Mouse (Mus musculus) megakaryocyte-erythroid progenitor cell, adult 5-6 weeks (primary cell): ENCODE measurements around the gene Thsd4. TPM values are rescaled to one million over a fixed set of nuclear protein-coding genes. Genes with fewer than 3 reads are reported as not detected.

Source experiments
- ATAC-seq: replicated peaks from 2 replicates; pipeline ENCODE4 v1.8.0; 2016; ENCODE audit warnings: mild to moderate bottlenecking, inconsistent platforms; ENCODE audit not compliant: severe bottlenecking, poor library complexity, low FRiP score, low TSS enrichment
- total RNA-seq, 2 experiments: library from RNA; stranded (forward) in 1 of 2; stranded (reverse) in 1 of 2; fragments of 200-1000, 215-1000 nt in 1 of 2; fragments of >200 nt in 1 of 2; fragmentation: Nextera tagmentation in 1 of 2; gene quantifications; 2 replicates each; pipeline ENCODE4 v1.2.3; 2014 to 2017

The Thsd4 gene
- total RNA-seq, 2 experiments from 2014 or later = 1.3 TPM; not detected in 1

DNA sequence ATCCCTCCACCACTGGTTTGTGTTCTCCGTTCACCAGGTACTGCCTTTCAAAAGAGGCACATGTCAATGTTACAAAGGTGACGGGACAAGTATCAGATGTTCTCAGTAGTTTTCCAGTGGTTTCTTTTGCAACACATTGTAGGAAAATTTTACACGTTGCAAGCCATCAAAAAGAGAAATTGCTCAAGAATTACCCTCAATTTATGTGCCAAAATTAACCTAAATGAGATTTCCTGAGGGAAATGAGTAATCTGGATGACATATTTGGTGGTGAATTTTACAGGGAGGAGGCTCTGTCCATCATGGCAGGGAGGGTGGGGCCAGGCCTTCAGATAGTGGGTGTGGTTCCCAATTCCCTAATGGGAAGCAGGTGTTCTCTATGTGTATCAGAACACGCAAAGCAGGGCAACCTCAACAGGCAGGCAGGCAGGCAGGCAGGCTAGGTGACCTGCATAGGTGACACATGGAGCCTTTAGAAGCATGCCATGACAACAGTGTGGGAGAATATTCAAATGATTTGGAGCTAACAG is 458.6 kb downstream of the Thsd4 start:
- no peak for ATAC-seq

DNA sequence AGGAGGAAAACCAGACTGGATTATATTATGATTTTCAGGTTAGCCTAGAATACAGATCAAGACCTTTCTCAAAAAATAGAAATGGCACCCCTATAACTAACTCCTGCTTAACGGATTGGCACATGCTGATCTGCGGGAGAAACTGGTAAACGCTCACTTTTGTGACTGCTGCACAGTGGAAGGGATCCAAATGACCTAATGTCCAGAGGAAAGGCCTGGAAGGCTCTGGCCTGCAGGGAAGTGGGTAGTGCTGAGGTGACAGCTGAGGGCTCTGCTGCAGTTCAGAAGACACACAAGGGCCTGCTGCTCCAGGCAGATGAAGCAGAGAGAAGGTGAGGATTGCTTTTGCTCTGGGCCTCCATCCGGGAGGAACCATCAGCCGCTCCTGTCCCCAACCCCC is 465.7 kb downstream of the Thsd4 start:
- ATAC-seq = no peak

DNA sequence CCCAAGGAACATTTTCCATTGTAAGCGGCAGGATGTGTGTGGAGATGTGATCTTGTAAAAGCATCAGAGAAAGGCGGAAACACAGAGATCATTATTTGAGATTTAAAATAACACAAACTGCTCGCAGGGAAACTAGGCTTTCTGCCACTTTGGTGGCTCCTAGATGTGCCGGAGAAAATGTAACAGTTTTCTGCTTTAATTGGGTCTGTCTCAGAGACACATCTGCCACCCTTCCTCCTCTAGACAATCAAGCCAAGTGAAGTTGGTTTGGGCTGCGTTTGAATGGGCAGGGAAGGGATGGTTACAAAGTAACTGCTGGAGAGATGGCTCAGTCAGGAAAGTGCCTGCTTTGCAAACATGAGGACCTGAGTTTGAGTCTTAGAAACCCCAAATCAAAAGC is 466.9 kb downstream of the Thsd4 start:
- ATAC-seq = no peak

DNA sequence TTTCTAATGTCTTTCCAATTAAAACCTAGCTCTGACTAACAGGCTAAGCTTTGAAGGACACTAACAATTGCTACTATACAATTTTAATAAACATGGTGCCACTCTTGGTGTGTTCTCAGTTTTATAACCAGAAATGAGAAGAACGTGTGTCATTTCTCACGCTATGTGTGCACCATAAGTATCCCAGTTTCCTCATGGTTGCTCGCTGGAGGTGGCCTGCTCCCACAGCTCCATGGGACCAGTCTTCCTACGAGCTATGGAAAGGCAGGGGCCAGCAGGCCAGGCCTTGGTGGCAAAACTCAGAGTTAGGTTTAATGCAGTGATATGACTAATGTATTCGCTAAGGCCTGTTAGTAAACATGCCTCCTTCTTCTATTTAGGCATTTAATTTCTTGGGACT is 468.7 kb downstream of the Thsd4 start:
- ATAC-seq = no peak

DNA sequence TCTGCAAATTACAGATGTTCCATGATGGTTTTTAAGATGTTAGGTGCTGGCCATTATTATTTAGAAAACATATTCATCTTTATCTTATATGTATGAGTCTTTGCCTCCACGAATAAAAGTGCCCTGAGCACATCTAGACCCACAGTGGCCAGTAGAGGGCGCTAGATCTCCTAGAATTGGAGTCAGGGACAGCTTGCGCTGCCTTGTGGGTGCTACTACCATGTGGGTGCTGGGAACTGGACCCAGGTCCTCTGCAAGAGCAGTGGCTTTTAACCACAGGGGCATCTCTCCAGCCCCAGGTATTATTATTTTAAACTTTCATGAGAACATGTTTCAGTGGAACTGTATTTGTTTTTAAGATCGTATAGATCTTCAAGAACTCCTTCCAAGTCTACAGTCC is 469.4 kb downstream of the Thsd4 start:
- no peak for ATAC-seq

DNA sequence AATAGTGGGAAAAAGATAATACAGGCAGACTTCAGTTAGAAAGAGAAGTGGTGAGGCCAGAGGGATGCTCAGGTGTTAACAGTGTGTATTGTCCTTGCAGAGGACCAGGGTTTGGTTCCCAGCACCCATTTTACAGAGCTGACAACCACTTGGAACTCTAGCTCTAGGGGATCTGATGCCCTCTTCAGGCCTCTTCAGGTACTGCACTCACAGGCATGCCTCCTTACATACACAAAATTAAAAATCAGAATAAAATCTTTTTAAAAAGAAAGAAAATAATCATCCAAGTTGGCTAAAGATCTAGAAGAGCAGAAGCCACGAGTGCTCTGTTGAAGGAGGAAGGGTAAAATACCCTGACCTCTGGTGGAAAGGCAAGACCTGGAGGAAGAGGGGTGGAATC is 478.7 kb downstream of the Thsd4 start:
- ATAC-seq = no peak

DNA sequence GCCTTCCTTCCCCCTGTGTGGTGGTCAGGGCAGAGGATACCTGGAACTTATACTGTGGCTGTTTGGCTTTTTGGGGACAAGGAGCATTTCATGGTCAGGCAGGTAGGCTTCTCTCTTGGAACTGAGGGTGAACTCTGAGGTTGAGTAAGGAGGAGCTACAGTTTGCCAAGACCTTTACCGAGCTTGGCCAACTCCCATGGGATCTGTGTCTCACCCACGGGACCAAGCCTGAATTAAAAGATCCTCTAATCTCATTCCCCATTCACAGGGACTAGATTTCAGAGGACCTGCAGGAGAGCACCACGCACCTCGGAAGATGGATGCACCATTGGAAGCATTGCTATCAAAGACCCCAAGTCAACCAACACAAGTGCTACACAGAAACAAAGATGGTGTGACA is 487.0 kb downstream of the Thsd4 start:
- no peak for ATAC-seq

DNA sequence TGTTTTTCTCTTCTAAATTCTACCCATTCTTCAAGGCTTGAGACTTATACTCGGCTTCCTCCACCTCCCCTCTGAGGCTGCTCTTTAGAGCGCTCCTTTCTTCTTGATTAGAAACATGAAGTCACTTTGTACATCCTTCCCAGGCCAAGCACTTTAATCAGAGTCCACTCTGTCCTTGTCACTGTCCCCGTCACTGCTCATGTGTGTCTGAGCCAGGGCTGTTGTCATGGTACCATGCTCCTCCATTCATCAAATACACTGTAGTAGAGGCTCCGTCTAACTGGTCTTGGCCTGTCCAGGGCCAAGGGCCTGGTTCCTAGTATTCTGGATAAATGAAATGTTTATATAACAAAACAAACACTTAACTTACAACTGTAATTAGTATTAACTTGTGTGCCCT is 494.6 kb downstream of the Thsd4 start:
- no peak for ATAC-seq

DNA sequence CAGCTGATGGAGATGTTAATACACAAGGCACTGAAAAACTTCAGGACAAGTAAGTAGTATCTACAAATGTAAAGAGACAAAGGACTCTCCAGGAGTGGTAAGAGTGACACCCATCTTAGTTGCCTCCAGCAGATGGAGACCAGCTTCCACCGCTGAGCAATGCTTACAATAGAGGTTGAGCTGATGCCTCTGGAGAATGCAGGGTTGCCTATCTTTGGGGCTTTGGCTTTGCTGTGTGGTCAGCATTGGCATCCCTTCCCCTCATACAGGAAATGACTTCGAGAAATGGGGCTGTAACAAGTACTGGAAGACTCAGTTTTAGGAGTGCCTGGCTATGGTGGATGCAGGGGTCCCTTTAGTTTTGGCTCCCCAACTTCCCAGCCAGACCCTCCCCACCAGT is 495.1 kb downstream of the Thsd4 start:
- no peak for ATAC-seq

DNA sequence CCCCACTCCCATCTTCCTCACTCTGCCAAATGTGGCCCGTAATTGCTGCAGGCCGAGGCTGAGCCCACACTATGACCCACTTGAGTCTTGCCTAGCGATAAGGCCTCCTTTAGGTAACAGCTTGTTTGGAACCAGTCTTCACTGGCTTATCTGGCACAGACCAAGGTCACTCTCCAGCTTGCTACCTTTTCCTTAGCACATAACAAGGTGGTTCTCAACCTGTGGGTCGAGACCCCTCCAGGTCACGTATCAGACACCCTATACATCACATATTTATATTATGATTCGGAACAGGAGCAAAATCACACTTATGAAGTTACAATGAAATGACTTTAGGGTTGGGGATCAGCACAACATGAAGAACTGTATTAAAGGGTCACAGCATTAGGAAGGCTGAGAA is 495.9 kb downstream of the Thsd4 start:
- ATAC-seq = no peak

DNA sequence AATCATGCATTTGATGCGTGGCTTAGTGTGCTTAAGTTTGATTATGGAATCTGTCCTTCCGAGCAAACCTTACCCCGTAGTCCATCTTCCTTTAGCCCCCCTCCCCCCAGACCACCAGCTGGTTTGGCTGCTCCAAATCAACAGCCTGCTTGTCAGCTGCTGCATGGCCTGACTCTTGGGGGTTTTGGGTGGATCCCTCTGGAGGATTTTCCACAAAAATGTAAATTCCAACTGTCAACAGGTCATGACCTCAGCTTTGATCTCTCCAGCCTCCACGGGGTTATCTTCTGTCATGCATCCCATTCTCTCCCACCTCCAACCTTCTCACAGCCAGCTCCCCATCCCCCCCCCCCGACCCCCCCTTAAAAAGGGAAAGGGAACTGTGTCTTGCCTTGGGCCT is 496.9 kb downstream of the Thsd4 start:
- ATAC-seq = no peak

DNA sequence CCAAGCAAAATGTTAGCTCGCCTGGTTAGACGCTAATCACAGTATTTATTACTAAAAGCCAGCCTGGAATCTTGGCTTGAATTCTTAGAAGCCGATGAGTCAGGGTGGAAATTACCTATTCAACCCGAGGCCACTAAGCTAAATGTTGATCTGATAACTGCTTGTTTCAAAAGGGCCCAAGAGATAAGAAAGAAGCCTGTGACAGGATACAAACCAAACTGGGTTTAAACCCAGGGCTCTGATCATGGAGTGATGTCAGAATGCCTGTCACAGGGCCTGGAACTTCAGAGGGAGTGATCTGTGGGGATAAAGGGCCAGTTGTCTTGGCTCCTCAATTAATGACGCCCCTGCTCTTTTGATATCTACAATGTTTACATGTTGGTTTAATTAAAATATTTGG is 497.3 kb downstream of the Thsd4 start:
- no peak for ATAC-seq

DNA sequence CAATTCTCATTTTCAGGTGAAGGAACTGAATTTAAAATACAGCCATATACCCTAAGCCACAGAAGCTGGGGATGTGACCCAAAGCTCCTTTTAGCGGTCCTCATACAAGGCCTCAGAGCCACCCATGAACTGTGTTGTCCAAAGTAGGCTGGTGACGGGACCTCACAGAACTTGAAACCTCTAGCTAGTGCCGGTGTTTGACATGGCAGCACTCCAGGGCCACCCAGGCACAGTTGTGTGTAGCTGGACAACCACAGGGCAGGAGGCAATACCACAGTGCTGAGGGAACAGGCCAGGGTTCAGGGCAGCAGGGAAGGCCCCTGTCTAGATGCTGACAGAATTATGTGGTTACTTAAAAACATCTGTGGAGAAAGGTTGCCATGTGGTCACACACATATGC is 499.5 kb downstream of the Thsd4 start:
- ATAC-seq = no peak

DNA sequence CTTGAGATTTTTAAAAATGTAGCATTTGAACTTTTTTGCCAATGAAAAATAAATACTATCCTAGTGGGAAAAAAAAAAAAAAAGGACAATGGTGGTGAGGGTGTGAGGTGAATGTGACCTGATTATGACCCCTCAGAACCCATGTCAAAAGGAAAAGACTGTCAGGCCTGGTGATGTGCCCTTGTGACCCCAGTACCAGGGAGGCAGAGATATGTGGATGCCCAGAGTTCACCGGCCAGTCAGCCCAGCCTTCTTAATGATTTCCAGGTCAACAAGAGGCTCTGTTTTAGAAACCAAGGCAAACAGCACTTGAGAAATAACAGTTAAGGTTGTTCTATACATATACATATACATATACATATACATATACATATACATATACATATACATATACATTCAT is 501.4 kb downstream of the Thsd4 start:
- no peak for ATAC-seq

DNA sequence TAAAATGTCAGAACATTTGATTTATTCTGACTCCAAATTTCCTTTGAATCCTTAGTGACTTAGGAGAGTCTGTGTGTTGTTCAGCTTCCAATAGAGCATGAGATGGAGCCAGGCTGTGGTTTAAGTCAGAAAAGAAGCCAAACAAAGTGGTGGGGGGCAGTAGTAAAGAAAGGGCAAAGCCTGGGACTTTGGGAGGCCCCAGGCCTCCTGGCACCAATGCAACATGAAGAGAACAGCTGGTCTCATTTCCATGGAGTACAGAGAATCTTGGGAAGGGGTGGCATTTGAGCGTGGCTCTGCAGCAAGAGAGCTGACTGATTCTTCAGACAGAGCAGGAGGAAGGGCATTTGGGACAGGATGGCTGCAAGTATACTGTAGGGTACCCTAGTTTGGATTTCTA is 511.6 kb downstream of the Thsd4 start:
- no peak for ATAC-seq

DNA sequence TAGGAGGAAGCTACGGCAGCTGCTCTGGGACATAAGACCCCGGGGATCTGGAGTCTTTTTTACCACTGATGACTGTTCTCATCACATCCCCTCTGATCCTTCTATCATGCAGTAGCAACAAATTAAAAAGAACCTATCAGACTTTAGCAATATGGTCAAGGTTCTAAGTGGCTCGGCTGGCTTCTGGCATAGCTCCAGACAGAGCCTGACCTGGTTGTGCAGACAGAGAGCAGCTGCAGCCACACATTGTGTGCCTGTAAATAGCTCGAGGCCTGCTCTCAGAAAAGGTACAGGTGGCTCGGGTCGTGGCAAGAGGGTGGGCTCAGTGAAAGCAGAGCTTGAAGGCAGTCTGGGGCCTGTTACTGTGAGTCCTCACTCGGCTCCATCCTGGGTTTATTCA is 512.9 kb downstream of the Thsd4 start:
- no peak for ATAC-seq

DNA sequence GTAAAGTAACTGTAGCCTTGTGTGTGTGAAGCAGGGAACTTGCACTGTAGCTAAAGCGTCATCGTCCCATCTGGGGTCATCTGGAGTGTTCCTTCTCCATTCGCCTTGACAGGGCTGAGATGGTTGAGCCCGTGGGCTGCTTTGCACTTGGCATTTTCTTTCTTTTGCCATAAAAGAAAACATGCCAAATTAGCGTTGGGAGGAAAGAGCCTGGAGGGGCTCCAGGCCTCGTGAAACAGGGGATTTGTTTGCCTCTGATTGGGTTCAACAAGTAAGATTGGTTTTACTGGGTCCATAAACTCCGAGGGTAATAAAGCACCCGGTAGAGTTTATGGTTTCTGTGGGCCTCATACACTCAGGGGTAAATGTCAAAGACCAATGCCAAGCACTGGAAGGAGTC is 519.5 kb downstream of the Thsd4 start:
- ATAC-seq = no peak

DNA sequence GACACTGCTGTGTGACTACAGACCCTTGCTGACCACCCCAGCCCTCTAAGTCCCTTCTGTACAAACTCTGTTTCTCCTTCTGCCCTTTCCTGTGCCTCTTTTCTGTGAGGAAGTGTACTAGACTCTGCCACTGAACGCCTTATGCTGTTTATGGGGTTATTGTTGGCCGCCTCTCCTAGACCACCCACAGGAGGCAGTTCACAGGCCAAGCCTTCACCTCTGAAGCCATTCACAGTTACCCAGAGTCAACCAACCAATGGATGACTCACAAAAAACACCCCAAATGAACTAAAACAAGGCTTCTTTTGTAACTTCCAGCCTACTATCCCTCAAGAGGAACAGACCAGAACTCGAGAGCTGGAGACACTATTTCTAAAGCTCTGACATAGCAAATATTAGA is 520.4 kb downstream of the Thsd4 start:
- no peak for ATAC-seq

DNA sequence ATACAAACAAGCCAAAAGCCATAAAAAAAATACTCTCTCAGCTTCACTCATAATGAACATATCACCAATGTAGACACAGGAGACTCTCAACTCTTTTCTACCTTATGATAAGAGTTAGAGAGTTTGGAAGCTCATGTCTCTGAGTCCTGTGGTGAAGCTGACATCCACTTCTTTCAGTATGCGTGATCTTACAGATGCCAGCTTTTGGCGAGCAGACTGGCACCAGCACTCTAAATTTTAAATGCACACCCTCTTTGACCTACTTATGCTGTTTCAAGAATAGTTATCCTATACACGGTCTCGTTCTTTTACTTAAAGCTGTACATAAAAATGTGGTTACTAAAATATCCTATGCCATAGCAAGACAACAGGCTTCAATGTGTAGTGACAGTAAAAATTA is 524.1 kb downstream of the Thsd4 start:
- ATAC-seq = no peak

DNA sequence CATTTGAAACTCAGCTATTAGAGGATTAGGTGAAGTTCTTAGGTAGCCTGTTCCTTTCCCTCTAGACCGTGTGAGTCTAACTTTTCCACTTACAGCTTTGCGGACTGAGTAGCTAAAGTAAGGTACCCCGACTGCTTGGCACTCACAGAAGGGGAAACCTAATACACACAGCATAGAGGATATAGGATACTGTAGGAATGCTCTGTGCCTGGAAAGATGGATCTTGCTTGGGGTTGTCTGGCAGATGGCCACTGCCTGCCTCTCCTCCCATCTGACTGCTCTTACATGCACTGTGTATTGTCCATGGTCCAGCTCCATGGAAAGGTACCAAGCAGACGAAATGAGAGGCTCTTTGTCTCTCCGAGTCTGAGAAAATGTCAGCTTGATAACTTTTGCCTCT is 530.4 kb downstream of the Thsd4 start:
- no peak for ATAC-seq

DNA sequence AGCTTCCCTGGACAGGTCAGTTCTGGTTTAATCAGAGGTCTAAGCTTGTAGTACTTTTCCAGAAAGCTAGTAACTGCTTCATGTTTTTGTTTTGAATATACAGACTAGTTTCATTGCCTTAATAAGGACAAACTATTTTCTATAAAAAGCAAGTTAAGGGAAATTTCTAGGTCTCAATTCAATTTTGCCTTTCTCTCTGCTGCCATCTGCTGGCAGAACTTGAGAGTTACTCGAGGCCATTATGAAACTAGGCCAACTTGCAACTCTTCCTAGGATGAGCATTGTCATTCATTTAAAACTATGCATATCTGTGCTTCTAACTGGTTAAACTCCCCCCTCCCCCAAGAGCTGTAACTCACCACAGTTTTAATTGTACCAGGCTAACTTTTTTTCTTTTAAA is 532.0 kb downstream of the Thsd4 start:
- ATAC-seq = no peak

DNA sequence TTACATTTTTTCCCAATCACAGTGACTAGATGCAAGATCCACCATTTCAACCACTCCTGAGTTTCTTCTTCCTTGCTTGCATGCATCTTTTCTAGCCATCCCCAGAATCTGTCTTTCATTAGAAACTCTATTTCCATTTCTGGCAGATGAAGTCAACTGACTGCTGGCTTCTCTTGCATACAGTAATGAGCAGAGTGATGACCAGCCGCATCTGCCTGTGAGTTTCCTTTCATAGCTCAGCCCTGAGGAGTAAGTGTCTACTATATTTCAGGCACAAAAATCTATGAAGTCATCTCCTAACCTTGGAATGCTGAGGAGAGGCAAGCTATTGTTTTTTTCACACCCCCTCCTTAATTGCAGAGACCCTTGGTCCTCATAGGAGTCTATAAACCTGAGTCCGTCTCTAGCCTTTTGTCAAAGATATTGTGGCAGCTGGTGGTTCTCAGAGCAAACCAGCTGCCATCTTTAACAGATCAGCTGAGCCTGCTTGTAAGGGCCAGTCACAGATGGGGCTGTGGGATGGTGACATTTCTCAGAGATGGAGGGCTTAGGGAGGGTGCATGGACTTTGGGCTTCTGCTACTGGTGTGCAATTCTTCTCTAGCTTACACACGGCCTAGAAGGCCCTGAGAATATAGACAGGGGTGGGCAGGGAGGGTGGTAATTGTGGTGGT is 535.8 kb downstream of the Thsd4 start:
- ATAC-seq = no peak
